ENCODE assay signal across 15 mouse cellular contexts in genomic region chr2:69716483-69716882, GRCm38 (mm10). TPM values are rescaled to one million over a fixed set of nuclear protein-coding genes. Genes with fewer than 3 reads are reported as not detected.
"Had no signal": no experiment of that assay in that cellular context is flagged by ENCODE, and none has a peak within 500 bp of the region (broad histone marks: within the 10 kb centered on the region; RNA-seq: fewer than 3 reads in every experiment).

No protein-coding gene starts in this region.

- H3K27me3 ChIP-seq: megakaryocyte, embryonic 14.5 days had no signal

- DNase-seq: kidney, adult 2 months; kidney, postnatal 25 days; lung, postnatal 36 days; retina, postnatal 1 day; right cerebral cortex, postnatal 4 days; spleen, adult 18-20 months; thymus, adult 18-20 months; thymus, postnatal 25 days had no signal

- H3K36me3 ChIP-seq: kidney, embryonic 15.5 days; limb, embryonic 10.5 days; liver, embryonic 12.5 days; neural tube, embryonic 13.5 days had no signal

- H3K9ac ChIP-seq: kidney, embryonic 15.5 days; liver, embryonic 12.5 days; neural tube, embryonic 13.5 days had no signal

- ATAC-seq: liver, embryonic 12.5 days had no signal

- H3K27ac ChIP-seq: kidney, embryonic 15.5 days; left cerebral cortex, adult 2 months; limb, embryonic 10.5 days; liver, embryonic 12.5 days; neural tube, embryonic 13.5 days had no signal

- H3K4me3 ChIP-seq: kidney, embryonic 15.5 days; left cerebral cortex, adult 2 months; limb, embryonic 10.5 days; liver, embryonic 12.5 days; megakaryocyte, embryonic 14.5 days; neural tube, embryonic 13.5 days had no signal

RNA-seq across cellular contexts. Expression of gene Klhl41, which starts 46.6 kb away (rescaled TPM):
- total RNA-seq: midbrain, postnatal 0 days had no signal
- polyA plus RNA-seq: midbrain, postnatal 0 days had no signal
